ENCODE assay signal across 9 mouse cellular contexts in the genomic region with DNA sequence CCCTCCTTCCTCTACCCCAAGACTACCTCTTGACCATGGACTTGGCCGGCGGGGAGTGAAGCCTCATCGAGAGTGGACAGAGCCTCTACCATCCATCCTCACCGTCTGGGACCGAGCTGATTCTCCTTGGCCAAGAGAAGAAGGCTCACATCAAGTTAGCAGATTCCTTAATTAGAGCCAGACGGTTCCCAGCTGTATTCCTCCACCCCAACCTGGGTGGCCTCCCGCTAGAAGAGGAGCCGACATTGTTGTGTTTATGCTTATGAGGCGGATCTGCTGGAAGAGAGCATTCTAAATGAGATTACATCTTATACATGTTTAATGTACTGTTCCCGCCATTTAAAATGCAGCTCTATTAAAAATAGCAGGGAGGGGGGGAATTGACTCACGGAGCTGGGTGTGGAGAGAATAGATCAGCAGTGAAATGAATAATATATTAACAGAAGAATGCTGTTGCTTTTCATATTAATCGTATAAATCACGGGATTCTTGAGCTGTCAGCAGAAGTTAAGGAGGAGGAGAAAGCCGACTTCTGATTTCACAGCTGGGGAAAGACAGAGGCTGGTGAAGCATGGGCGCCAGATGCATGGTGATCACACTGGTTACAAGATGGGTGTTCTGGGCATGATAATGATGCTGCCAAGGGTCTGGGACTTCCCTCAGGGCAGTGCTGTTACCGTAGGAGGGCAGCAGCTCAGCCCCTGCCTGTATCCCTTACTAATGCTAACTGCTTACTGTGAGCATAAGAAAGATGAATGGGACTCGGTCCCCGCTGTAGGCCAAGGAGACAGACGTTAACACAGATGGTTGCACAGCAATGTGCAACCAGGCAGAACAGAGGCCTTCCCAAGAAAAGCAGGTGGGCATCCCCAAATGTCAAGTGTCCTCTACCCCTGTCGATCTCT. TPM values are rescaled to one million over a fixed set of nuclear protein-coding genes. Genes with fewer than 3 reads are reported as not detected.
DNase-seq lines count a peak whose midpoint lies in the region.
"Had no signal": no experiment of that assay in that cellular context is flagged by ENCODE, and none has a peak within 500 bp of the region (broad histone marks: within the 10 kb centered on the region; RNA-seq: fewer than 3 reads in every experiment).

No protein-coding gene starts in this region.

- DNase-seq in embryo, embryonic 10.5 days (ENCODE audit: low spot score): peak; percentile 17
- DNase-seq in embryo, embryonic 11 days: no peak
- peak; percentile 25 for DNase-seq in right cerebral cortex, postnatal 4 days
- DNase-seq in right cerebral cortex, postnatal 14 days: no peak
- DNase-seq in layer of hippocampus, postnatal 25 days (ENCODE audit: extremely low spot score in 1 of 2, low spot score in 1 of 2): peak; percentile 15 to 19
- no peak for DNase-seq in B cell, adult 2 months
- DNase-seq in testis, postnatal 10 days (ENCODE audit: low spot score): no peak
- no peak for DNase-seq in lung, postnatal 10 days
- DNase-seq: gastrocnemius, postnatal 10 days had no signal

RNA-seq across cellular contexts. Expression of a gene that starts 57.9 kb away (rescaled TPM):
- 100 to 1,000 TPM; 121 to 140 TPM for total RNA-seq in layer of hippocampus, postnatal 25 days (2021)

Comparison
In these comparisons a context has a peak if more than half of its experiments do, and no peak if none do; other contexts are left out.
1. DNase-seq: peak in embryo, embryonic 10.5 days (single experiment), right cerebral cortex, postnatal 4 days (single experiment) and layer of hippocampus, postnatal 25 days (2 of 2); none in embryo, embryonic 11 days (single experiment), right cerebral cortex, postnatal 14 days (single experiment), B cell, adult 2 months (0 of 2), testis, postnatal 10 days (single experiment) and lung, postnatal 10 days (single experiment).